Mouse (Mus musculus) heart, embryonic 11.5 days (tissue): Measurements from ENCODE around the gene Bbs1. TPM values are rescaled to one million over a fixed set of nuclear protein-coding genes. Genes with fewer than 3 reads are reported as not detected.
A peak's percentile ranks its signal among the peaks of the same experiment; 100 is the strongest.
"Not testable (repeated sequence)": the region's sequence is repeated elsewhere in the genome, so short reads cannot be mapped to it uniquely, and the experiment has no call there.

Source experiments
- ATAC-seq: fragments of 200-750 bp; cut with Nextera tagmentation; replicated peaks from 2 replicates; pipeline ENCODE4 v1.8.0; 2017; ENCODE audit warnings: moderate library complexity; ENCODE audit not compliant: insufficient number of reproducible peaks, low FRiP score, low TSS enrichment
- H3K27ac ChIP-seq: fragments of 300-500 bp; sonication (generic); 2 replicates; pipeline ENCODE4 v1.5.1; 2014; ENCODE audit warnings: mild to moderate bottlenecking, low read depth, low read length
- H3K27me3 ChIP-seq: fragments of 300-500 bp; sonication (generic); 2 replicates; pipeline ENCODE4 v1.6.1; 2014; ENCODE audit warnings: mild to moderate bottlenecking, low read length, mixed read lengths; ENCODE audit not compliant: control insufficient read depth, insufficient read depth
- H3K36me3 ChIP-seq: fragments of 300-500 bp; sonication (generic); 2 replicates; pipeline ENCODE4 v1.6.1; 2014; ENCODE audit warnings: mild to moderate bottlenecking, low read length, moderate library complexity, mixed read lengths; ENCODE audit not compliant: control insufficient read depth, insufficient read depth
- H3K4me1 ChIP-seq: fragments of 300-500 bp; sonication (generic); 2 replicates; pipeline ENCODE4 v1.6.1; 2014; ENCODE audit warnings: low read length; ENCODE audit not compliant: control insufficient read depth, insufficient read depth
- H3K4me2 ChIP-seq: fragments of 300-500 bp; sonication (generic); 2 replicates; pipeline ENCODE4 v1.6.1; 2014; ENCODE audit warnings: mild to moderate bottlenecking, moderate library complexity
- H3K4me3 ChIP-seq: fragments of 300-500 bp; sonication (generic); 2 replicates; pipeline ENCODE4 v1.5.1; 2014; ENCODE audit warnings: low read depth, low read length
- H3K9ac ChIP-seq: fragments of 300-500 bp; sonication (generic); 2 replicates; pipeline ENCODE4 v1.6.1; 2014; ENCODE audit warnings: mild to moderate bottlenecking, low read depth, low read length, moderate library complexity
- H3K9me3 ChIP-seq: fragments of 300-500 bp; sonication (generic); replicated peaks from 2 replicates; pipeline ENCODE4 v1.6.1; 2016; ENCODE audit warnings: low read length; ENCODE audit not compliant: control insufficient read depth
- WGBS: fragments of 180-500 bp; shearing (Covaris S2); extraction: QIAGEN DNeasy Blood & Tissue Kit; methylation state at CpG from one replicate; pipeline ENCODE4 v1.1.7; 2014; ENCODE audit not compliant: insufficient replicate concordance; 5-methylcytosine and 5-hydroxymethylcytosine counted together
- polyA plus RNA-seq: library from polyadenylated mRNA; unstranded; fragments of >200 nt; fragmentation: Nextera tagmentation; extraction: Ambion mirVana; gene quantifications from 2 replicates; pipeline ENCODE4 v1.2.1, GENCODE M21; 2014

The Bbs1 gene
- polyA plus RNA-seq, result 1.9 and 2.9 TPM in 2 replicates

GRCm38 (mm10) chr19:4905979-4906794 is at the start of gene Bbs1:
Gene Bbs1 (minus strand): TSS chr19:4906628.
- peak within 1 kb of the TSS; percentile 58; the same call in 1 of the 2 replicates for H3K9ac ChIP-seq
- ATAC-seq, result no peak
- no peaks in the 10 kb centered on the region for H3K9me3 ChIP-seq
- peaks cover 15% of the 10 kb centered on the region for H3K36me3 ChIP-seq
- peak within 1 kb of the TSS; percentile 66 for H3K4me3 ChIP-seq
- H3K27me3 ChIP-seq, result no peaks in the 10 kb centered on the region; the same call in 1 of the 2 replicates
- peak within 1 kb of the TSS; percentile 75 for H3K4me2 ChIP-seq
- 0 out of 2 replicates have a peak, but pooled peaks cover 2% of the 10 kb centered on the region for H3K4me1 ChIP-seq
- no peak within 1 kb of the TSS for H3K27ac ChIP-seq
- 8% methylated on average over 31 of the region's 31 CpGs for WGBS

GRCm38 (mm10) chr19:4948641-4949040 is 42.2 kb upstream of the Bbs1 start:
- not testable (repeated sequence) for H3K4me1 ChIP-seq, H3K4me2 ChIP-seq, H3K36me3 ChIP-seq, H3K9me3 ChIP-seq, H3K4me3 ChIP-seq, H3K27ac ChIP-seq, ATAC-seq, H3K9ac ChIP-seq, H3K27me3 ChIP-seq
- 85% methylated on average over 9 of the region's 9 CpGs for WGBS

GRCm38 (mm10) chr19:4945540-4945939 is 39.1 kb upstream of the Bbs1 start:
- Histone ChIP-seq H3K4me2 (no peak overlapping the region), H3K4me3 (no peak overlapping the region), H3K4me1 (no peaks in the 10 kb centered on the region), H3K27me3 (peaks cover 13% of the 10 kb centered on the region), H3K27ac (no peak overlapping the region), H3K36me3 (no peaks in the 10 kb centered on the region), H3K9ac (no peak overlapping the region), H3K9me3 (no peaks in the 10 kb centered on the region)
- WGBS, result 42% methylated on average over 6 of the region's 6 CpGs
- ATAC-seq, result no peak

- 7% methylated on average over 13 of the region's 13 CpGs for WGBS
- Histone ChIP-seq H3K4me3 (peak overlapping the region; percentile 56), H3K27ac (no peak overlapping the region), H3K9me3 (no peaks in the 10 kb centered on the region), H3K9ac (peak overlapping the region; percentile 63), H3K4me1 (no peaks in the 10 kb centered on the region), H3K27me3 (peaks cover 15% of the 10 kb centered on the region), H3K4me2 (peak overlapping the region; percentile 96), H3K36me3 (no peaks in the 10 kb centered on the region)
- ATAC-seq, result no peak
Observed at GRCm38 (mm10) chr19:4943253-4943588, 36.8 kb upstream of the Bbs1 start.

GRCm38 (mm10) chr19:4942551-4943252 is 36.3 kb upstream of the Bbs1 start, which contains the start of gene Peli3:
Gene Peli3 (minus strand): TSS chr19:4943127.
- no peaks in the 10 kb centered on the region for H3K9me3 ChIP-seq
- 1% methylated on average over 39 of the region's 55 CpGs for WGBS
- H3K36me3 ChIP-seq, result no peaks in the 10 kb centered on the region
- H3K4me1 ChIP-seq, result no peaks in the 10 kb centered on the region
- ATAC-seq, result peak; percentile 91
- H3K9ac ChIP-seq, result peak within 1 kb of the TSS; percentile 63
- no peak within 1 kb of the TSS for H3K27ac ChIP-seq
- peaks cover 15% of the 10 kb centered on the region for H3K27me3 ChIP-seq
- peak within 1 kb of the TSS; percentile 56 for H3K4me3 ChIP-seq
- peak within 1 kb of the TSS; percentile 96 for H3K4me2 ChIP-seq

- no peak overlapping the region for H3K4me2 ChIP-seq
- H3K36me3 ChIP-seq, result no peaks in the 10 kb centered on the region
- H3K9ac ChIP-seq, result no peak overlapping the region
- no peak overlapping the region for H3K4me3 ChIP-seq
- peaks cover 18% of the 10 kb centered on the region for H3K27me3 ChIP-seq
- H3K9me3 ChIP-seq, result no peaks in the 10 kb centered on the region
- H3K27ac ChIP-seq, result no peak overlapping the region
- no peak for ATAC-seq
- no peaks in the 10 kb centered on the region for H3K4me1 ChIP-seq
- 75% methylated on average over 17 of the region's 17 CpGs for WGBS
Observed at GRCm38 (mm10) chr19:4937444-4938310, 31.2 kb upstream of the Bbs1 start.

- Histone ChIP-seq H3K9me3 (no peaks in the 10 kb centered on the region), H3K27me3 (peaks cover 12% of the 10 kb centered on the region), H3K27ac (no peak overlapping the region), H3K4me3 (no peak overlapping the region), H3K9ac (no peak overlapping the region), H3K36me3 (no peaks in the 10 kb centered on the region), H3K4me2 (no peak overlapping the region), H3K4me1 (no peaks in the 10 kb centered on the region)
- ATAC-seq, result no peak
- WGBS, result 71% methylated on average over 2 of the region's 2 CpGs
Observed at GRCm38 (mm10) chr19:4936896-4937295, 30.5 kb upstream of the Bbs1 start.

- 65% methylated on average over 5 of the region's 5 CpGs for WGBS
- Histone ChIP-seq H3K4me1 (peaks cover 4% of the 10 kb centered on the region; the same call in 1 of the 2 replicates), H3K9me3 (no peaks in the 10 kb centered on the region), H3K4me2 (peak overlapping the region; percentile 61), H3K27me3 (no peaks in the 10 kb centered on the region; the same call in 1 of the 2 replicates), H3K4me3 (peak overlapping the region; percentile 76), H3K36me3 (peaks cover 12% of the 10 kb centered on the region; the same call in 1 of the 2 replicates), H3K9ac (peak overlapping the region; percentile 84), H3K27ac (peak overlapping the region; percentile 60; the same call in 1 of the 2 replicates)
- no peak for ATAC-seq
Observed at GRCm38 (mm10) chr19:4928781-4929180, 22.4 kb upstream of the Bbs1 start.
